Mouse (Mus musculus): ENCODE measurements around the gene Fbxl13.

DNA sequence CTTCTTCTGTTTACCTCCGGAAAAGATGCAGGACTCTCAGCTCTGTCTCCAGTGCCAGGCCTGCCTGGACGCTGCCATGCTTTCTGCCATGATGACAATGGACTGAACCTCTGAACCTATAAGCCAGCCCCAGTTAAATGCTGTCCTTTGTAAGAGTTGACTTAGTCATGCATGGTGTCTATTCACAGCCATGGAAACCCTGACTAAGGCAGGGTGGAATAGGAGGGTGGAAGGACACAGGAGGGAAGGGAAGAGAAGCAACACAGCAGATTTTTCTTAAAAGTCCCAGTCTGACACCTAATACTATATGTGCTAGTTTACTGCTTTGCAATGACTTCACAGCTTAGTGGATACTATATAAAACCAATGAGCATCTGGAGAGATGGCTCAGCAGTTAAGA, 154.0 kb downstream of the Fbxl13 start:
- TF ChIP-seq CTCF (conservative IDR thresholded peaks at IDR 0.05; ENCODE audit: low read length): no peak
- TF ChIP-seq POU5F1 (IDR thresholded peaks at IDR 0.05; ENCODE audit: borderline replicate concordance, low read length): no peak
